10 mouse cellular contexts compared by ENCODE assay signal in genomic region chr6:144901825-144902224, GRCm38 (mm10).
DNase-seq lines count a peak whose midpoint lies in the region; ATAC-seq and TF ChIP-seq lines count a peak whose summit lies in the region.
"Had no signal": no experiment of that assay in that cellular context is flagged by ENCODE, and none has a peak within 500 bp of the region (broad histone marks: within the 10 kb centered on the region; RNA-seq: fewer than 3 reads in every experiment).

No protein-coding gene starts in this region.

- H3K9me3 ChIP-seq in forebrain, embryonic 10.5 days, result no peaks in the 10 kb centered on the region
- no peaks in the 10 kb centered on the region for H3K9me3 ChIP-seq in forebrain, embryonic 16.5 days (ENCODE audit: control insufficient read depth, low read length)

- 92% methylated on average over 9 of the region's 9 CpGs for WGBS in forebrain, embryonic 10.5 days
- WGBS in forebrain, embryonic 16.5 days, result 79% methylated on average over 9 of the region's 9 CpGs
- 72% methylated on average over 9 of the region's 9 CpGs for WGBS in kidney, adult 2 months

- H3K4me1 ChIP-seq in forebrain, embryonic 10.5 days, result peaks cover 18% of the 10 kb centered on the region
- no peaks in the 10 kb centered on the region for H3K4me1 ChIP-seq in forebrain, embryonic 16.5 days (replicated peaks; ENCODE audit: control insufficient read depth, insufficient read depth, low read length)
- no peaks in the 10 kb centered on the region for H3K4me1 ChIP-seq in kidney, adult 2 months (ENCODE audit: control insufficient read depth, insufficient read depth, low read length)

- no peak overlapping the region for H3K9ac ChIP-seq in forebrain, embryonic 16.5 days (replicated peaks; ENCODE audit: low read depth, low read length)

- ATAC-seq in forebrain, embryonic 16.5 days, result no peak
- ATAC-seq in granulocyte monocyte progenitor cell, adult 5-6 weeks (replicated peaks; ENCODE audit: poor library complexity, severe bottlenecking), result peak; percentile 84
- ATAC-seq in megakaryocyte progenitor cell, adult 5-6 weeks (replicated peaks; ENCODE audit: poor library complexity), result peak; percentile 83

- no peak for DNase-seq in forebrain, embryonic 10.5 days (ENCODE audit: extremely low spot score, low spot score)
- peak; percentile 37 for DNase-seq in thymus, postnatal 0 days (ENCODE audit: low spot score)
- no peak for DNase-seq in kidney, adult 2 months
- no peak for DNase-seq in kidney, adult 18-20 months
- no peak for DNase-seq in urinary bladder, adult 18-20 months (ENCODE audit: low spot score in 2 of 2)
- DNase-seq: kidney, adult 11 months had no signal

- no peak for TF ChIP-seq POLR2A in kidney, adult 2 months (IDR thresholded peaks at IDR 0.05; ENCODE audit: low read depth, low read length)

- peaks cover 9% of the 10 kb centered on the region; the same call in 1 of the 2 replicates for H3K27me3 ChIP-seq in forebrain, embryonic 10.5 days (ENCODE audit: poor library complexity, severe bottlenecking)
- H3K27me3 ChIP-seq in forebrain, embryonic 16.5 days (replicated peaks; ENCODE audit: control insufficient read depth, insufficient read depth, low read length), result no peaks in the 10 kb centered on the region
- no peaks in the 10 kb centered on the region for H3K27me3 ChIP-seq in kidney, adult 2 months (replicated peaks; ENCODE audit: control insufficient read depth, insufficient read depth, low read length)

- H3K4me3 ChIP-seq in forebrain, embryonic 10.5 days, result no peak overlapping the region
- H3K4me3 ChIP-seq in forebrain, embryonic 16.5 days (replicated peaks; ENCODE audit: low read length), result no peak overlapping the region
- no peak overlapping the region for H3K4me3 ChIP-seq in kidney, adult 2 months (ENCODE audit: insufficient read depth, low read depth, low read length)

- H3K27ac ChIP-seq in forebrain, embryonic 10.5 days, result peak overlapping the region; percentile 48; the same call in 1 of the 2 replicates
- H3K27ac ChIP-seq in forebrain, embryonic 16.5 days (ENCODE audit: low read length), result no peak overlapping the region
- H3K27ac ChIP-seq in kidney, adult 2 months (ENCODE audit: insufficient read depth, low read depth, low read length), result no peak overlapping the region

- no peak overlapping the region for H3K4me2 ChIP-seq in forebrain, embryonic 16.5 days (ENCODE audit: low read length)
- H3K4me2 ChIP-seq: midbrain, embryonic 11.5 days had no signal

- TF ChIP-seq CTCF in kidney, adult 2 months (conservative IDR thresholded peaks at IDR 0.05; ENCODE audit: insufficient read depth, insufficient read length, low read depth, low read length), result no peak

- no peaks in the 10 kb centered on the region for H3K36me3 ChIP-seq in forebrain, embryonic 10.5 days (replicated peaks)
- H3K36me3 ChIP-seq in forebrain, embryonic 16.5 days (ENCODE audit: control insufficient read depth, insufficient read depth), result no peaks in the 10 kb centered on the region
- no peaks in the 10 kb centered on the region for H3K36me3 ChIP-seq in kidney, adult 2 months (ENCODE audit: control insufficient read depth, insufficient read depth, low read length)
